Mouse (Mus musculus) MEL (cell line): ENCODE measurements around the gene Denr. TPM values are rescaled to one million over a fixed set of nuclear protein-coding genes. Genes with fewer than 3 reads are reported as not detected.

ENCODE experiments used
- DNase-seq: peaks from one replicate; pipeline ENCODE4 v3.0.0; 2011; ENCODE audit warnings: low read depth, low spot score
- H3K27ac ChIP-seq: 2 replicates; pipeline ENCODE4 v1.5.1; 2012; ENCODE audit warnings: low read depth, mild to moderate bottlenecking, control low read depth, low read length, moderate library complexity; ENCODE audit not compliant: control insufficient read depth
- H3K27me3 ChIP-seq, 2 experiments: fragments of 150-350 bp in 1 of 2; sonication (generic) in 1 of 2; 2 replicates each; pipeline ENCODE4 v1.6.1; 2012; ENCODE audit warnings: low read length in 2 of 2, mild to moderate bottlenecking in 2 of 2, improper control_type of control experiment in 1 of 2, moderate library complexity in 1 of 2; ENCODE audit not compliant: insufficient read depth in 2 of 2, control insufficient read depth in 1 of 2
- H3K36me3 ChIP-seq, 2 experiments: 2 replicates each; pipeline ENCODE4 v1.6.1; 2012 to 2014; ENCODE audit warnings: low read length in 2 of 2, improper control_type of control experiment in 1 of 2, inconsistent platforms in 1 of 2, mild to moderate bottlenecking in 1 of 2; ENCODE audit not compliant: insufficient read depth in 2 of 2, control insufficient read depth in 1 of 2
- H3K4me1 ChIP-seq, 2 experiments: fragments of 150-350 bp in 1 of 2; sonication (generic) in 1 of 2; 2 replicates each; pipeline ENCODE4 v1.6.1; 2012; ENCODE audit warnings: low read length in 2 of 2, improper control_type of control experiment in 1 of 2, mild to moderate bottlenecking in 1 of 2; ENCODE audit not compliant: insufficient read depth in 2 of 2, control insufficient read depth in 1 of 2
- H3K4me3 ChIP-seq, 2 experiments: fragments of 150-350 bp in 1 of 2; sonication (generic) in 1 of 2; 2 replicates each; pipeline ENCODE4 v1.5.1; 2012; ENCODE audit warnings: low read depth in 2 of 2, low read length in 2 of 2, mild to moderate bottlenecking in 2 of 2, moderate library complexity in 2 of 2, control low read depth in 1 of 2, improper control_type of control experiment in 1 of 2; ENCODE audit not compliant: control insufficient read depth in 1 of 2, insufficient read depth in 1 of 2
- H3K79me2 ChIP-seq: 2 replicates; pipeline ENCODE4 v1.6.1; 2012; ENCODE audit warnings: mild to moderate bottlenecking, low read length, moderate library complexity; ENCODE audit not compliant: control insufficient read depth, poor library complexity, insufficient read depth
- H3K9ac ChIP-seq: 2 replicates; pipeline ENCODE4 v1.6.1; 2012; ENCODE audit warnings: low read depth, mild to moderate bottlenecking, control low read depth, low read length, moderate library complexity; ENCODE audit not compliant: control insufficient read depth, poor library complexity, severe bottlenecking
- H3K9me3 ChIP-seq: fragments of 150-350 bp; sonication (generic); replicated peaks from 2 replicates; pipeline ENCODE4 v1.6.1; 2012; ENCODE audit warnings: mild to moderate bottlenecking, low read length, improper control_type of control experiment, moderate library complexity; ENCODE audit not compliant: insufficient read depth
- BHLHE40 ChIP-seq: IDR thresholded peaks from 2 replicates; pipeline ENCODE4 v1.6.1; 2012; ENCODE audit warnings: low read depth, mild to moderate bottlenecking, inconsistent platforms, low read length, improper control_type of control experiment, borderline replicate concordance
- CHD1 ChIP-seq: IDR thresholded peaks from 2 replicates; pipeline ENCODE4 v1.6.1; 2012; ENCODE audit warnings: low read depth, mild to moderate bottlenecking, inconsistent platforms, low read length, improper control_type of control experiment
- CHD2 ChIP-seq: IDR thresholded peaks from 2 replicates; pipeline ENCODE4 v1.6.1; 2011; ENCODE audit warnings: low read length, improper control_type of control experiment
- ELF1 ChIP-seq: IDR thresholded peaks from 2 replicates; pipeline ENCODE4 v1.6.1; 2014; ENCODE audit warnings: low read depth, mild to moderate bottlenecking, inconsistent platforms, low read length, improper control_type of control experiment, moderate library complexity
- HCFC1 ChIP-seq: IDR thresholded peaks from 2 replicates; pipeline ENCODE4 v1.6.1; 2012; ENCODE audit warnings: low read depth, mild to moderate bottlenecking, inconsistent platforms, low read length, improper control_type of control experiment, moderate library complexity
- JUND ChIP-seq: IDR thresholded peaks from 2 replicates; pipeline ENCODE4 v1.6.1; 2011; ENCODE audit warnings: low read depth, mild to moderate bottlenecking, improper control_type of control experiment, low read length
- MAFK ChIP-seq: IDR thresholded peaks from 2 replicates; pipeline ENCODE4 v1.6.1; 2011; ENCODE audit warnings: low read depth, mild to moderate bottlenecking, low read length, improper control_type of control experiment, borderline replicate concordance
- MAX ChIP-seq: IDR thresholded peaks from 2 replicates; pipeline ENCODE4 v1.6.1; 2011; ENCODE audit warnings: low read length, improper control_type of control experiment
- MXI1 ChIP-seq: IDR thresholded peaks from 2 replicates; pipeline ENCODE4 v1.6.1; 2011; ENCODE audit warnings: mild to moderate bottlenecking, low read depth, low read length, improper control_type of control experiment
- MYB ChIP-seq: IDR thresholded peaks from 2 replicates; pipeline ENCODE4 v1.6.1; 2011; ENCODE audit warnings: mild to moderate bottlenecking, low read depth, low read length, improper control_type of control experiment
- NRF1 ChIP-seq: IDR thresholded peaks from 2 replicates; pipeline ENCODE4 v1.6.1; 2014; ENCODE audit warnings: low read depth, mild to moderate bottlenecking, inconsistent platforms, low read length, improper control_type of control experiment, moderate library complexity; ENCODE audit not compliant: poor library complexity, insufficient read depth, severe bottlenecking
- RAD21 ChIP-seq: IDR thresholded peaks from 2 replicates; pipeline ENCODE4 v1.6.1; 2011; ENCODE audit warnings: mild to moderate bottlenecking, low read depth, low read length, improper control_type of control experiment
- SIN3A ChIP-seq: IDR thresholded peaks from 2 replicates; pipeline ENCODE4 v1.6.1; 2012; ENCODE audit warnings: low read length, improper control_type of control experiment, inconsistent platforms
- TCF12 ChIP-seq: IDR thresholded peaks from 2 replicates; pipeline ENCODE4 v1.6.1; 2014; ENCODE audit warnings: low read depth, mild to moderate bottlenecking, inconsistent platforms, low read length, improper control_type of control experiment, moderate library complexity
- USF2 ChIP-seq, 2 experiments: IDR thresholded peaks; 2 replicates each; pipeline ENCODE4 v1.6.1; 2011 to 2012; ENCODE audit warnings: improper control_type of control experiment in 2 of 2, low read length in 2 of 2, borderline replicate concordance in 1 of 2, inconsistent platforms in 1 of 2, low read depth in 1 of 2, mild to moderate bottlenecking in 1 of 2; ENCODE audit not compliant: insufficient read depth in 1 of 2
- ZC3H11A ChIP-seq: IDR thresholded peaks from 2 replicates; pipeline ENCODE4 v1.6.1; 2012; ENCODE audit warnings: low read depth, mild to moderate bottlenecking, inconsistent platforms, low read length, improper control_type of control experiment
- ZKSCAN1 ChIP-seq: IDR thresholded peaks from 2 replicates; pipeline ENCODE4 v1.6.1; 2012; ENCODE audit warnings: low read depth, mild to moderate bottlenecking, inconsistent platforms, low read length, improper control_type of control experiment, moderate library complexity
- polyA plus RNA-seq, 2 experiments: library from polyadenylated mRNA; stranded (reverse) in 1 of 2; unstranded in 1 of 2; fragments of >175 nt in 1 of 2; fragments of >200 nt in 1 of 2; gene quantifications; 2 replicates each; pipeline versions ENCODE4 v1.2.1 to v1.2.4; 2012; ENCODE audit warnings: low replicate concordance in 2 of 2, low read depth in 1 of 2; ENCODE audit not compliant: insufficient read length in 2 of 2, insufficient read depth in 1 of 2, missing spikeins in 1 of 2
- total RNA-seq: library from RNA; depleted of rRNA; stranded (reverse); fragments of 300-350 nt; gene quantifications from 2 replicates; pipeline ENCODE4 v1.2.3, GENCODE M21; 2012

The Denr gene
- total and polyA plus RNA-seq, 3 experiments, result 62.4 to 323 (median 109) TPM

- TF ChIP-seq MAFK (0 out of 2 replicates have a peak, but pooled peaks have one; percentile 14), CHD2 (no peak; the same call in 1 of the 2 replicates), USF2 (IDR thresholded peaks at IDR 0.05; ENCODE audit: borderline replicate concordance in 1 of 2, insufficient read depth in 1 of 2, low read depth in 1 of 2, low read length in 2 of 2) (no peak), CHD1 (peak; percentile 97), NRF1 (no peak), SIN3A (peak; percentile 67; the same call in 1 of the 2 replicates), MYB (no peak), HCFC1 (peak; percentile 16), JUND (no peak), MAX (peak; percentile 88), RAD21 (no peak; the same call in 1 of the 2 replicates)
Observed at GRCm38 (mm10) chr5:123933957-123934591, 27.1 kb downstream of the Denr start (continued).

GRCm38 (mm10) chr5:123935931-123936330, 29.0 kb downstream of the Denr start:
- H3K4me1 ChIP-seq, result peaks cover 0 to 14% of the 10 kb centered on the region in 2 experiments; a peak in 2 of 4 replicates
- no peak for DNase-seq
- H3K27me3 ChIP-seq, result no peaks in the 10 kb centered on the region
- H3K36me3 ChIP-seq, result peaks cover 0 to 12% of the 10 kb centered on the region in 2 experiments; a peak in 2 of 4 replicates
- no peak overlapping the region for H3K9ac ChIP-seq
- no peaks in the 10 kb centered on the region for H3K9me3 ChIP-seq
- H3K27ac ChIP-seq, result no peak overlapping the region
- TF ChIP-seq ZKSCAN1, result no peak
- TF ChIP-seq TCF12, result no peak
- peaks cover 13% of the 10 kb centered on the region for H3K79me2 ChIP-seq
- no peak overlapping the region for H3K4me3 ChIP-seq

GRCm38 (mm10) chr5:123938479-123938878, 31.5 kb downstream of the Denr start:
- Histone ChIP-seq H3K36me3 (peaks cover 0 to 7% of the 10 kb centered on the region in 2 experiments; a peak in 1 of 4 replicates), H3K79me2 (peaks cover 11% of the 10 kb centered on the region), H3K27ac (no peak overlapping the region), H3K4me3 (no peak overlapping the region), H3K9me3 (no peaks in the 10 kb centered on the region), H3K9ac (no peak overlapping the region), H3K27me3 (no peaks in the 10 kb centered on the region), H3K4me1 (peaks cover 0 to 10% of the 10 kb centered on the region in 2 experiments; a peak in 2 of 4 replicates)
- TF ChIP-seq RAD21, result no peak
- no peak for TF ChIP-seq BHLHE40
- no peak for TF ChIP-seq ELF1
- no peak for TF ChIP-seq ZC3H11A
- no peak for TF ChIP-seq USF2 (IDR thresholded peaks at IDR 0.05; ENCODE audit: borderline replicate concordance in 1 of 2, insufficient read depth in 1 of 2, low read depth in 1 of 2, low read length in 2 of 2)
- no peak for TF ChIP-seq MAX
- no peak for TF ChIP-seq MAFK
- no peak for TF ChIP-seq MXI1
- no peak for TF ChIP-seq JUND
- DNase-seq, result no peak
